Mouse (Mus musculus): ENCODE measurements around the gene Gm36079. TPM values are rescaled to one million over a fixed set of nuclear protein-coding genes. Genes with fewer than 3 reads are reported as not detected.
A peak's percentile ranks its signal among the peaks of the same experiment; 100 is the strongest.
"Not testable (repeated sequence)": the region's sequence is repeated elsewhere in the genome, so short reads cannot be mapped to it uniquely, and the experiment has no call there.

Gene Gm36079
- total and polyA plus RNA-seq, 2 experiments from 2014 or later, result not detected

DNA sequence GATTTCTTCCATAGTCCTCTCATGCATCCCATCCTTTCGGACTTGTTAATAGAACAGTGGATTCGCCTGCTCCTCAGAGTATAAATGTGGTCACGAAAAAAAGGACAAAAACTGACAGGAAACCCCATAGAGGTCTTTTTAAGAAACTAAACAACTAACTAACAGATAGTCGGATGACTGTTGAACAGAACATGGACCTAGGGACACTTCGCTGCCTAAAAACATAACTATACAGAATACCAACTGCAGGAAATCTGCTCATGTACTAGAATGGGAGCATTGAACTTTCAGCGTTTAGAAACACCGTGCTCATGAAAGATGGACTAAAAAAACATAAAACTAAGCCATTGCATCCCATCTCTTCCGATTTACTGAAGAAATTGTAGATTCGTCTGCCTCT, 2.2 kb downstream of the Gm36079 start:
- H3K9ac ChIP-seq; H3K9me3 ChIP-seq (ENCODE audit: low read length); H3K4me2 ChIP-seq (ENCODE audit: low read depth); H3K4me1 ChIP-seq (ENCODE audit: insufficient read depth); ATAC-seq; H3K27me3 ChIP-seq (ENCODE audit: insufficient read depth, low read length); H3K27ac ChIP-seq (ENCODE audit: low read depth, low read length); H3K4me3 ChIP-seq (ENCODE audit: low read depth, low read length); H3K36me3 ChIP-seq (ENCODE audit: insufficient read depth): not testable (repeated sequence)
- peak; percentile 1 for DNase-seq
- 10% methylated on average over 9 of the region's 9 CpGs for WGBS

DNA sequence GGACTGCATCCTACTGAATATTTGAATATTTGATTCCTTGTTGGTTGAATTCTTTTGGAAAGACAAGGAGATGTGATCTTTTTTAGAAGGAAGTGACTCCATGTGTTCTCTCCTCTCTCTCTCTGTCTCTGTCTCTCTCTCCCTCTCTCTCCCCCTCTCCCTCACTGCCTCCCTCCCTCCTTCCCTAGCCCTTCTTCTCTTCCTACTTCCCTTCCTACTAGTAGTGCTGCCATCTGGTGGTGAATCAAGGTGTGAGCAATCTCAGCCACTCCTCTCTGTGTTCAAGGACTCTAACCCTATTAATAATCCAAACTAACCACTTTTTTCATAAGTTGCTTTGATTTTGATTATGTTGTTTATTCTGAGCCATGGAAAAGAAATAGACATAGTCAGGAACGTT, 5.3 kb downstream of the Gm36079 start:
- H3K4me1 ChIP-seq (ENCODE audit: insufficient read depth); H3K4me2 ChIP-seq (ENCODE audit: low read depth); ATAC-seq; H3K27me3 ChIP-seq (ENCODE audit: insufficient read depth, low read length); H3K9me3 ChIP-seq (ENCODE audit: low read length); H3K27ac ChIP-seq (ENCODE audit: low read depth, low read length); H3K9ac ChIP-seq; H3K36me3 ChIP-seq (ENCODE audit: insufficient read depth); H3K4me3 ChIP-seq (ENCODE audit: low read depth, low read length): not testable (repeated sequence)
- TF ChIP-seq CTCF (IDR thresholded peaks at IDR 0.05; ENCODE audit: low read depth), result peak; percentile 43
- peak; percentile 8 for DNase-seq
- WGBS, result no CpG with 5 or more reads among the region's 1 CpGs

- not testable (repeated sequence) for H3K36me3 ChIP-seq (ENCODE audit: insufficient read depth); H3K4me2 ChIP-seq (ENCODE audit: low read depth); H3K9me3 ChIP-seq (ENCODE audit: low read length); H3K27ac ChIP-seq (ENCODE audit: low read depth, low read length); DNase-seq; H3K4me1 ChIP-seq (ENCODE audit: insufficient read depth); ATAC-seq; H3K9ac ChIP-seq; H3K27me3 ChIP-seq (ENCODE audit: insufficient read depth, low read length); H3K4me3 ChIP-seq (ENCODE audit: low read depth, low read length)
- WGBS, result 0% methylated on average over 7 of the region's 32 CpGs
These were observed 11.3 kb downstream of the Gm36079 start for GRCm38 (mm10) chr13:120015348-120016007.

DNA sequence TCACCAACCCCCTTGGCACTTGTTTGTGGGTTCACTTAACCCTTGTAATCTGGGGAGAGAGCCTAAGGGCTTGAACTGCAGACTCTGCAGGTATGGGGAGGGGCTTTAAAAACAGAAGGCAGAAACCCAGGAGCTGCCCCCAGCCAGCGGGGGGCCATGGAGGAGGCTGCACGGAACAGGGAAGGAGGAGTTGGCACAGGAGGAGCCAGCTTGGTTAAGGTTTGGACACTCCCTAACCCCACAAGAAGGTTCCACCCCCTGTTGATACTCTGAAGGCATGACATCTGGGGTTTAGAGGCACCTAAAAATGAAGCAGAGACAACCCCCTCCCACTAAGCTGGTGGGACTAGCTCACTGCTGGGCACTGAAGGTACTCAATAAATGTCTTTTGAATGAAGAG, 12.8 kb downstream of the Gm36079 start:
- H3K27ac ChIP-seq (ENCODE audit: low read depth, low read length); H3K4me3 ChIP-seq (ENCODE audit: low read depth, low read length); H3K27me3 ChIP-seq (ENCODE audit: insufficient read depth, low read length); DNase-seq; H3K4me1 ChIP-seq (ENCODE audit: insufficient read depth); ATAC-seq; H3K36me3 ChIP-seq (ENCODE audit: insufficient read depth); H3K9me3 ChIP-seq (ENCODE audit: low read length); H3K4me2 ChIP-seq (ENCODE audit: low read depth); H3K9ac ChIP-seq: not testable (repeated sequence)
- WGBS, result no CpG with 5 or more reads among the region's 2 CpGs

DNA sequence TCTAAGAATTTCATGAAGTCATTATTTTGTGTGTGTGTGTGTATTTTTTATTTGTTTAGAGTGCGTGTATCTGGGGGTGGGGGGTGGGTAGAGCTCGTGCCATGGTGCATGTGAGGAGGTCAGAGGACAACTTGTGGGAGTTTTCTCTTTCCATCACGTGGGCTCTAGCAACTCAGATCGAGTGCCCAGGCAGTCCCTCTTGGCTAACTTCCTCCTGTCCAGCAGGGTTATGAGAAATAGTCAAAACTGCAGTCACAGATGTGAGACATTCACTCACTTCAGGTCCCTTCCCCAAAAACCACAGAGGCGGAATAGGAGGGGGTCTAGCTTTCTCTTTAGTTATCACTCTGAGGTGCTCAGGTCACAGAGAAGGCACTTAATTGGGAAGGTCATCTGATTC, 13.3 kb downstream of the Gm36079 start:
- not testable (repeated sequence) for DNase-seq; H3K27ac ChIP-seq (ENCODE audit: low read depth, low read length); H3K27me3 ChIP-seq (ENCODE audit: insufficient read depth, low read length); H3K36me3 ChIP-seq (ENCODE audit: insufficient read depth); H3K4me1 ChIP-seq (ENCODE audit: insufficient read depth); ATAC-seq; H3K9me3 ChIP-seq (ENCODE audit: low read length); H3K9ac ChIP-seq; H3K4me2 ChIP-seq (ENCODE audit: low read depth); H3K4me3 ChIP-seq (ENCODE audit: low read depth, low read length)
- WGBS, result no CpG with 5 or more reads among the region's 5 CpGs

DNA sequence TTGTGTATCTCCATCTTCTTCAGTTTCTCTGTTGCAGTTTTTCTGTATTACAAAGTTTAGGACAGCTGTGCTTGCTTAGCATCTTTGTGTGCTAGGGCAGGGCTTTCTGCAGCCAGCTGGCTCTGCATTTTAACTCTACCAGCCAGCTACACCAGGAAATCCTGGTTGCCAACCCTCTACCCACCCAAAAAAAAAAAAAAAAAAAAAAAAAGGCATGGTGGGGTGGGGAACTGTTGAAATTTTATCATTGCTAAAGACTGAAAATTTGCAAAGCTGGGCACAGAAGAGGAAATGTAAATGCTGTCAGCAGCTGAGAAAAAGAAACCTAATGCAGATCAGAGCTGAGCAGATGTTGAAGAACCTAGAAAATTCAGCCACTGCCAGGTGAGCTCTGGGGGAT, 16.7 kb downstream of the Gm36079 start:
- H3K36me3 ChIP-seq (ENCODE audit: insufficient read depth); DNase-seq; H3K4me2 ChIP-seq (ENCODE audit: low read depth); H3K9ac ChIP-seq; H3K27ac ChIP-seq (ENCODE audit: low read depth, low read length); H3K9me3 ChIP-seq (ENCODE audit: low read length); ATAC-seq; H3K4me3 ChIP-seq (ENCODE audit: low read depth, low read length); H3K27me3 ChIP-seq (ENCODE audit: insufficient read depth, low read length); H3K4me1 ChIP-seq (ENCODE audit: insufficient read depth): not testable (repeated sequence)

GRCm38 (mm10) chr13:119999215-119999614, 27.6 kb downstream of the Gm36079 start:
- WGBS, result no CpG with 5 or more reads among the region's 4 CpGs
- H3K4me1 ChIP-seq (ENCODE audit: insufficient read depth); H3K4me2 ChIP-seq (ENCODE audit: low read depth); ATAC-seq; H3K27ac ChIP-seq (ENCODE audit: low read depth, low read length); H3K36me3 ChIP-seq (ENCODE audit: insufficient read depth); H3K27me3 ChIP-seq (ENCODE audit: insufficient read depth, low read length); H3K9me3 ChIP-seq (ENCODE audit: low read length); H3K4me3 ChIP-seq (ENCODE audit: low read depth, low read length); DNase-seq; H3K9ac ChIP-seq: not testable (repeated sequence)

DNA sequence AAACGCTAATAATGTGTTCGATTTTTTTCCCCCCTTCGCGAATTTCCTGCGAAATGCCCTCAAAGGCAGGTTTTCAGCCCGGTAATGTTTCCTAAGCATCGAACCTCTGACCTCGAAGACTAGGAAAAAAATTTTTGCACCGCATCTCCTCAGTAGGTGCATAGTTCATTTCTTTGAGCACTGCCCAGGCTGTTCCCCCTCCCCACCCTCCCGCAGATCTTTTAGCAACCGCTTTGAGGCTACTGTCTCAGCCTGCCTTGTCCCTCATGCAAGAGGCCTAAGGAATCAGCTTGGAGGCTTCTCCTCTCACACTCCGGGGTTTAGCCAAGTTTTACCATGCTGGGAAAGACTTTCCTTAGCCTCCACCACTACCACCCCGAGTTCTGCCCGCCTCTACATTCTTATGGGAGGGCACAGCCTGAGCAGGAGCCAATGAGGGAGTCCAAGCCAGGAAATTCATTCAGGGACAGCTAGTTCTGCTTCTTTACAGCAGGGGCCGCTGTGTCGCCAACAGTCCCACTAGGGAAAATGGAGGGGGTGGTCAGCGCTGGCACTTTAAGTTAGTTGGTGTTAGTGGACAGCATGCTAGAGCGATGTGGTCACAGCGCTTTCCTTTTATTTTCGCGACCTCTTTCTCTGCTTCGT, 28.2 kb downstream of the Gm36079 start:
- not testable (repeated sequence) for H3K27ac ChIP-seq (ENCODE audit: low read depth, low read length); H3K36me3 ChIP-seq (ENCODE audit: insufficient read depth); H3K9ac ChIP-seq; H3K27me3 ChIP-seq (ENCODE audit: insufficient read depth, low read length); H3K4me2 ChIP-seq (ENCODE audit: low read depth); DNase-seq; H3K4me1 ChIP-seq (ENCODE audit: insufficient read depth); H3K4me3 ChIP-seq (ENCODE audit: low read depth, low read length); H3K9me3 ChIP-seq (ENCODE audit: low read length)
- no CpG with 5 or more reads among the region's 22 CpGs for WGBS
- peak; percentile 82 for ATAC-seq

DNA sequence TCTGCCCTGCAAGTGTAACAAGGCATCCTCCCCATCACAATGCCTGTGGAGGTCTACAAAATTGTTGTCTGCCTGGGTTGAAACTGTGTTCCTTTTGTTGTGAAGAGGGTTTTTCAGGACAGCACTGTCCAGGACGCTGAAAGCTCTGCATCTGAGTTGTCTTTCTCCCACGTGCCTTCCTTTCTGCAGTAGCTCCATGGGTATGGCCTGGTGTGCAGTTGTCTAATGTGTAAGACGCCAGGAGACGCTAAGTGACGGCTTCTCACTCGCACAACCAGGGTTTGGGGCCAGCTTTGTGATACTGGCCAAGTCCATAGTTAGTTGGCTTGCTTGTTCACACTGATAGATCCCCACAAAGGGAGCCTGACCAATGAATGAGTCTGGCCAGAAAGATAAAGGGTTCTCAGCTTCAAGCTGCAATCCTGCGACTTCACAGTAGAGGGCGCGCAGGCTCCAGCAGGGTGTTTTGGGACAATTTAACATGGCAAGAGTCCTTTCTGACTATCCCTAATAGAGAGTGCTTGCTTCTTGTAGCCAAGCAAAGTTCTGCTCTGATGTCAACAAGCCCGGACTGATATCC, 34.8 kb downstream of the Gm36079 start:
- not testable (repeated sequence) for H3K36me3 ChIP-seq (ENCODE audit: insufficient read depth); H3K4me1 ChIP-seq (ENCODE audit: insufficient read depth); H3K27ac ChIP-seq (ENCODE audit: low read depth, low read length); H3K4me3 ChIP-seq (ENCODE audit: low read depth, low read length); DNase-seq; H3K27me3 ChIP-seq (ENCODE audit: insufficient read depth, low read length); H3K4me2 ChIP-seq (ENCODE audit: low read depth); H3K9me3 ChIP-seq (ENCODE audit: low read length); H3K9ac ChIP-seq
- ATAC-seq, result peak; percentile 18; the same call in 1 of the 2 replicates
- no CpG with 5 or more reads among the region's 10 CpGs for WGBS

DNA sequence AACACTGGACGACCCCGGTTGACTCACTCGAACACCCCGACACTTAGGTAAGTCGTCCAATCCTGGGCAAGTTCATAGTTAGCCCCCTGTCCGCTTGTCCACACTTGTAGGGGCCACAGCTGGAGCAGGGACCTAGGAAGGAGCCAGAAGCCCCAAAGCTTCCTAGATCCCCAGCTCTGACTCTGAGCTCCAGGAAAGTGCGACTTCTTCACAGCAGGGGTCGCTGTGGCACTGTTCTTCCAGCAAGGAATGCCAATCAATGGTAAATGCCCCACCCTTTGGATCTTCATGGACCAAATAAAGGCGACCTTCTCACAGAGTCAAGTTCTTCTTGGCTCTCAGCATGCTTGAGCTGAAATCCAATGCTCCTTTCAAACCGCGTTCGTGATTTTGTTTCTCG, 35.5 kb downstream of the Gm36079 start:
- not testable (repeated sequence) for H3K4me2 ChIP-seq (ENCODE audit: low read depth); H3K4me3 ChIP-seq (ENCODE audit: low read depth, low read length); H3K36me3 ChIP-seq (ENCODE audit: insufficient read depth); DNase-seq; H3K27ac ChIP-seq (ENCODE audit: low read depth, low read length); H3K27me3 ChIP-seq (ENCODE audit: insufficient read depth, low read length); H3K9ac ChIP-seq; H3K9me3 ChIP-seq (ENCODE audit: low read length); H3K4me1 ChIP-seq (ENCODE audit: insufficient read depth)
- peak; percentile 60 for ATAC-seq
- no CpG with 5 or more reads among the region's 13 CpGs for WGBS
